Comparison of ENCODE assay signal across 14 mouse cellular contexts in genomic region chr17:13364196-13364595, GRCm38 (mm10). TPM values are rescaled to one million over a fixed set of nuclear protein-coding genes. Genes with fewer than 3 reads are reported as not detected.
"Had no signal": no experiment of that assay in that cellular context is flagged by ENCODE, and none has a peak within 500 bp of the region (broad histone marks: within the 10 kb centered on the region; RNA-seq: fewer than 3 reads in every experiment).

No protein-coding gene starts in this region.

RNA-seq across cellular contexts. Expression of gene Tcp10c, which starts 9.8 kb away (rescaled TPM):
- polyA plus RNA-seq: liver, postnatal 0 days; lung, adult 2 months; lung, embryonic 15.5 days; lung, postnatal 0 days; macrophage; midbrain, embryonic 11.5 days; midbrain, embryonic 13.5 days; midbrain, embryonic 15.5 days; midbrain, postnatal 0 days; neural tube, embryonic 12.5 days; neural tube, embryonic 14.5 days; spleen, adult 2 months; stomach, embryonic 15.5 days; thymus, postnatal 0 days had no signal
